Mouse (Mus musculus) urinary bladder, adult 18-20 months (tissue): Measurements from ENCODE around the gene Six6.

Experiments used
- DNase-seq, 2 experiments: peaks; one replicate each; pipeline ENCODE4 v3.0.0; 2022; ENCODE audit warnings: low spot score in 2 of 2, mixed read lengths in 2 of 2

Gene Six6

GRCm38 (mm10) chr12:72957829-72958424 lies 18.2 kb downstream of the Six6 start:
- DNase-seq, result no peak

- no peak for DNase-seq
Observed at GRCm38 (mm10) chr12:72958446-72958845, 18.8 kb downstream of the Six6 start.

- DNase-seq, result no peak
Observed at GRCm38 (mm10) chr12:72962761-72963160, 23.1 kb downstream of the Six6 start.

GRCm38 (mm10) chr12:72967541-72967940 lies 27.8 kb downstream of the Six6 start:
- DNase-seq, result no peak

GRCm38 (mm10) chr12:72970620-72971019 lies 30.9 kb downstream of the Six6 start:
- DNase-seq, result no peak

- peak in 1 of 2 experiments; percentile 19 for DNase-seq
Observed at GRCm38 (mm10) chr12:72973161-72973560, 33.5 kb downstream of the Six6 start.

- DNase-seq, result no peak
Observed at GRCm38 (mm10) chr12:72976172-72976571, 36.5 kb downstream of the Six6 start.

GRCm38 (mm10) chr12:72976718-72977117 lies 37.0 kb downstream of the Six6 start:
- peak; percentile 46 to 57 for DNase-seq

GRCm38 (mm10) chr12:72977851-72978250 lies 38.2 kb downstream of the Six6 start:
- no peak for DNase-seq

- DNase-seq, result no peak
Observed at GRCm38 (mm10) chr12:72979236-72979635, 39.5 kb downstream of the Six6 start.

GRCm38 (mm10) chr12:72982616-72983015 lies 42.9 kb downstream of the Six6 start:
- no peak for DNase-seq

GRCm38 (mm10) chr12:72983071-72983857 lies 43.6 kb downstream of the Six6 start:
- peak in 1 of 2 experiments; percentile 36 for DNase-seq
